Mouse (Mus musculus) cerebellum, postnatal 36 days (tissue): ENCODE results near the gene 2210010C04Rik.
"Not testable (repeated sequence)": the region's sequence is repeated elsewhere in the genome, so short reads cannot be mapped to it uniquely, and the experiment has no call there.

ENCODE experiments used
- DNase-seq, 2 experiments: peaks; one replicate each; pipeline ENCODE4 v3.0.0; 2021 to 2022; ENCODE audit warnings: mixed read lengths in 2 of 2

The 2210010C04Rik gene

DNA sequence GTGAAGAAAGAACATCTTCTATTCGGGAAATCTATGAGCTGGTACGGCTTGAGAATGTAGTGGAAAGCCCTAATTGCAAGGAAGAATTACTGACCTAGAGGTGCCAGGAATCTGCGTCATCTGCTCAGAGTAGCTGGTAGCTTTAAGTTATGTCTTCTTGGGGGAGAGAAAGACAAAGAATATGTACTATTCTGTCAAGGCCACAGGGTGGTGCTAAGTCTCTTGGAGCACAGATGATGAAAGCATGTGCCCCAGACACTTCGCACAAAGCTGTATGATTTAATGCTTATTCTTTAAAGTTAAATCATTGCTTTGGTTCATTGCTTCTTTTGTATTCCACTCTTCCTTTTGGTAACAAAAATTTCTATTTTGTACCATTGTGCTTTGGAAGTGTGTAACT lies 20.2 kb downstream of the 2210010C04Rik start:
- no peak for DNase-seq

DNA sequence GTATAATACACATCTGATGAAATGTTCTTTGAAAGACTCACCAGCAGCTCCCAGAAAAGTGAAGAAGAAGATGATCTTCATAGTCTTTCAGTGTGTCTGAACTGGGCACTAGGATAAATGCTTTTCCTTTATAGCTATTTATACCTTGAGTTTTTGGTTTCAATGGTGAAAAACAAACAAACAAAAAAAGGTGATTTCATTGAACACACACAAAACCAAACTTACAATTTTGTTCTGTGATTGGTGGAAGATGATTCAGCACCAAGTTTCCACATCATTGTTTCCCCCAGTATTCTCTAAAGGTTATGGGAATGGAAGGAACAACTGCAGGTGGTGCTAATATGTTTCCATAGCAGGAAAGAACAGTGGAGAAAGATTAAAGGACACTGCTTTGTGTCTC lies 35.9 kb downstream of the 2210010C04Rik start, which contains the start of gene Gm2663:
Gm2663 (minus strand) TSS at position 101 of the 400 bp plus-strand sequence.
- not testable (repeated sequence) for DNase-seq
